Mouse (Mus musculus) layer of hippocampus, postnatal 10 days (tissue): Measurements from ENCODE around the gene Nfia. TPM values are rescaled to one million over a fixed set of nuclear protein-coding genes. Genes with fewer than 3 reads are reported as not detected.

ENCODE experiments used
- DNase-seq, 2 experiments: peaks; one replicate each; pipeline ENCODE4 v3.0.0; 2021; ENCODE audit warnings: low spot score in 2 of 2
- total RNA-seq, 2 experiments: library from RNA; stranded (reverse); gene quantifications; 2 replicates each; pipeline ENCODE4 v1.2.3; 2021

The Nfia gene
- total RNA-seq, 2 experiments from 2014 or later, result 118 to 135 TPM

DNA sequence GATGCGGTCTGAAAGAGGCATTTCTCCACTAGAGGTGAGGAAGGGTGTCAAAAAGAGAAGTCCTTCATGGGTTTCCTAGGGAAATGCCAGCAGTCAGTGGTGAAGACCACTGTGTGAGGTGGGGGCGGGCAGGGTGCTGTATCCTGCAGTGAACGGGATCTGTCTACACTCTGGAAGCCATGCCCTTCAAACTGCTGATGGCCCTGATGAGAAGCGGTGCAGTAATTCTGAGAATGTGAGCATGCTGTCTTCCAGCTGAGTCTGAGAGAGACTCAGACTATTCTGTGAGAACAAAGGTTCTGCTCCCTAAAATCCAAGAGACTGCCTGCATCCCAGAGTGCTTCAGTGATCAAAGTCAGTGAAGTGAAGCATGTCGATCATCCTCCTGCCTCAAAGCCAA lies 216.2 kb downstream of the Nfia start:
- DNase-seq, result peak in 1 of 2 experiments; percentile 8

DNA sequence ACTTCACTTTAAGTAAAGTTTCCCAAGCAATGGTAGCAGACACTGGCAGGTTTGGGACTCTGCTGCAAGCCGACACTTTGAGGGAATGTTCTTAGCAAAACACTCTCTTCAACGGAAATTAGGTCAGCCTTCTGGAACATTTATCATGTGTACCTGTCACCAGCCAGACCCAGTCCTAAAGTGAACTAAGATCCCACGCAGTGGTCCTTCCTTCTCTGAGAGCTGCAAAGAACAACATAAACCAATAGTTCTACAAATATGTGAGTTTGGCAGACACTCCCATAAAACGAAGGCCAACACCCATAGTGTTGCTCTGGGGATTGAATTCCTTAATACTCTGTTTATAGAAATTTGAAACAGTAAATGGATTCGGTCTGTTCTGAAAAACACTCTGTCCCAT lies 217.9 kb downstream of the Nfia start:
- peak in 1 of 2 experiments; percentile 6 for DNase-seq

DNA sequence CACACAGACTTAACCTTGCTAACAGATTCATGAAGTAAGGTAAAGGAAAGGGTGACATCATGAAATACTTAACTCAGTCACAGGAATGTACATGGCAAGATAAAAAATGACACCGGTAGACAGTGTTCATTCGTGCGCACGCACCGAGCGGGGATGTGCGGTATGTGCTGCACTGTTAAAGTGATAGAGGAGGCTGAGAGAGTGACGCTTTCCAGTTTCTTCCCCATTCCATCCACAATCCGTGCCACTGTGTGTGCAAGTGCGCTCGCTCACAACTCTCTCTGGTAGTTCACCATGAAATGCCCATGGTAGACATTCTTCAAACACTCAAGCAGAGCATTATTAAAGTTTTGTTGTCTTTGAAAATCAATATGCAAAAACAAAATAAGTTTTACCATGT lies 218.9 kb downstream of the Nfia start:
- peak in 1 of 2 experiments; percentile 7 for DNase-seq

DNA sequence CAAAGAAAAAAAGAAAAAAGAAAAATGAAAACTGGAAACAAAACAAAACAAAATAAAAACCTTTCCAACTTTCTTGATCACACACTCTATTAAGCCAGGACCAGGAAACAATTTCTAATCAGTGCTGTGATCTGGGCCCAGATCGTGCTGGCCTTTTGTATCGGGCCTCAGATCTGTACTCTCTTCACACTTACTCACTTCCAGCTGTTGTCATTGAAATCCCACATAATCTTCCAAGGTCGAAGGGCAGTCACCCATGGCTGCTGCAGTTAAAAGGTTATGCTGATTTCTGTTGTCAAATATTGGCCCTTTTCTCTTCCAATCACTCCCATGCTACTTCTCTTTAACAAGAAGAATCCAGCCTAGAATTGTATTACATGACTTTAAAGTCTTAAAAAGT lies 219.3 kb downstream of the Nfia start:
- peak in 1 of 2 experiments; percentile 6 for DNase-seq

DNA sequence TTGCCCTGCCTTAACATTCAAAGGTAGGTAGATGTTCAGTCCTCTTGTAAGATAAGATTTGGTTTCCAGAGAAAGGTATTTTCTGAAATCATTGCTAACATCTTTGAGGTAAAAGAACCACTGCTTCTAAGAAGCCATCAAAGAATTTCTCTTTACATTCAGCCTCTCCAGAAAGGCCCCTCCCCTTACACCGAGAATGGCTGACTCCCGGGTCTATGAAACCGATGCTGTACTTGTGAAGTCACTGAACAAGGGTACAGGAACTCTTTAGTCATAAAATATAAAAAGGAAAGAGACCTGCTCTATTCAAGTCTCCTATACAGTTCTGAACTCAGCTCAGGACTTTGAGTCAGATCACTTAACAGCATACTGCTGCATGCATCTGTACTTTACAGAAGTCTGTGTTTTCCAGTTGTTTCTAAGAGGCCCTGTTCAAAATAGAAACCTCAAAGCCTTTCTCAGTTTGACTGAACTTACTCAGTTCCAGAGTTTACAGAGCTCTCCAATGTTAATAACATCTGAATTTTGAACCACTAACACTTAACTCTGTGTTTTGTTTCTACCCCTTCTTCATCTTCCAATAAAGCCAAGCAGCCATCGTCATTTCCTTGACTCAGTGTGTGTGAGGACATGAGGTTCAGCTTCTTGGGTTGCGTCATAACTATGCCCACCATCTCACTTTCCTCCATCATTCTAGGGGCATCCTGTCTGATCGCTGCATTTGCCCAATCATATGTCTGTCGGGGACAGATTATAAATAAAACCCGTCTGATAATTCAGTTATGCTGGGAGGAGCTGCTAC lies 223.6 kb downstream of the Nfia start:
- DNase-seq, result no peak

DNA sequence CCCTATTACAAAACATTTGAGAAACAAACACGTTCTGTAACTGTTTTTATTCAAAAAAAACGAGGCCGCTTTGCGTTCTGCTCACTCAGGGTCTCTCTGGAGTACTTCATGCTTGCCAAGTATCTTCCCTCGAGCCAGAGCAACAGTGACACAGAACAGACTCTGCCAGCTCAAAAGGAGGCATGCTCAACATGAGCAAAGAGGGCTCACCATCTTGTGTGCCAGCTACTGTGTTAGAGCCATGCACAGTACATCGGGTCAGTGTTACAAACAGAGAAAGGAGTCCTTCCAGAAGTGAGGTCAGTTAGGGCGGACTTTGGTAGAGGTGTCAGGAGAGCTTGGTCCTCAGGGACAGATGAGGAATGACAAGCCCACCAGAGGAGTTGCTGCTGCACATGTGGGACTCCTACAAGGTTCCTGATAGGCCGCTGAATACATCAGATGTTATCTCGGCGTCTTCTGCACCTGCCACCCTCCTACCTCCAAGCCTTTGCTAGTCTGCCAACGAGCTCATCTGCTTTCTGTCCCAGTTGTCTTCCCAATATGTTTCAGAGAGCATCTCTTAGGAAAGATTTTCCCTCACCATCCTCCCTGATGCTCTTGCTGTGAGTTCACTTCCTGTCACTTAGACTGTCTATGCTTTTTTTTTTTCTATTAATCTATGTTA lies 224.8 kb downstream of the Nfia start:
- peak in 1 of 2 experiments; percentile 40 for DNase-seq

DNA sequence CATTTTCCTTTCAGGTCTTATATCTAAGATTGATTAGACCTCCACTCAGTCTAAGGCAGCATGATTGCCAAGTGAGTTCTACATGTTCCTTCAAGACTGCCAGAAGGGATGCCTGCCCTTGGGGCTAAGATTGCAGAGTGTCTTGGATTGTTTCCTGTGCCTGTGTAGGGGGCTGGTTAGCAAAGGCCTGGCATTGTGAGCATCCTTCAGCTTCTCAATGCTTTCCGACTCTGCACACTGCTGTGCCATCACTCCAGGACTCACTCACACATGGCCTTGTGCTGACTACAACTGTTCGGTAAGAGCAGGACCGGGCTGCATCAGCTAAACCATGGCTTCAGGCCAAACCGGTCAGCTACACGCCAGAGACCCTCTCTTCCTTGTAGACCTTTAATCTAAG lies 229.7 kb downstream of the Nfia start:
- DNase-seq, result no peak

DNA sequence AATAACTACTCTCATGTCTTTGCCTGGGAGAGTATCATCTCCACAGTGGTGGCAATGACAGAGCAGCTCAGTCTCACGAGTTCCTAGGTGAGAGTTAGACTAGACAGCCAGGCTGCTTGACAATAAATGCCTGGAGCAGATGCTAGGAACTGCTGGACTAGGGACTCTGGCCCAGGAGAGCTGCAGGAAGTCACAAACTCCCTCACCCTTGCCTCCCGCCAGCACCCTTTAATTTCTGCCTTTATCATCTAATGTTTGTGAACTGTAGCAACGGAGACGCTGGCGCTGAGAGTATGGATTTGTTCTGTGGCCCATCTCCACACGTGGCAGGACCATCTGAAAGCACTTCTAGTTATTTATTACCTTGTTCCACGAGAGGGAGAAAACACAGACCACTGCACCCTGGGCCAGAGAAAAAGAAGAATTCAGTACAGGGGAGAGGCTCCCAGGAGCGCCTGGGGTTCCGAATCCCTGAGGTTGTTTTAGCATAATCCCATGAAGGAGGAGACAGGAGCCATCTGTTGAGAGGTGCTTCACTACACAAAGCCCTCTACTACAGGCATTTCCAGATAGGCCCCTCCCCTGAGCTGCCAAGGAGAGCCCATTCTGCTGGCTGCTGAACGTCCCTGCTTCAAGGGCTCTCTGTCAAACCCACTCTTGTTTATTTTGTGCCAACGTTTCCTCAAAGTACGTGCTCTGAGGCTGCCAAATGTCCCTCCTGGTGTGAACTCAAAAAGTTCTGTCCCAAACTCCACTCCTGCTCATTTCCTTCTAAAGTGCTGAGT lies 231.0 kb downstream of the Nfia start:
- no peak for DNase-seq

DNA sequence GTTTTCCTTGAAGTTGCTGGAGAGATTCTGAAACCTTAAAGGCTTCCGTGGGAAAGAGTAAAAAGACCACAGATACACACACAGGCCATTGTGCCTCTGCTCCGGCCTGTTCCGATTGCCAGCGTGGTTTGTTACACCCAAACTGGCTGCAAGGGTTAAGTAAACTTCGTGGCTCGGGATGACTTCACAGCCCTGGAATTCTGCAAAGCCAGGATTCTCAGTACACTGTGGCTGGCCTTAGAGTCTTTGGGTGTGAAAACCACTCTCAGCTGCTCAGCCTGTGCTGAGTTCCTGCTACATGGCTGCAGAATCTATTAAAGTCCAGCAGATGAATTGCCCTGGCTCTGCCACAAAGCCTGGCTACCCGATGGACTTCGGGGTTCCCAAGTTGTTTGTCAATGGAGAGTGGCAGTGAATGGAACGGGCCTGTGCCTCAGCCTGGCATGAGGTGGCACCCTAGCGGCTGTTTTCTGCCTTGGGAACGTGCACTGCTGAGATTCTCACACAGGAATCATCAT lies 231.6 kb downstream of the Nfia start:
- DNase-seq, result peak; percentile 64 to 72

DNA sequence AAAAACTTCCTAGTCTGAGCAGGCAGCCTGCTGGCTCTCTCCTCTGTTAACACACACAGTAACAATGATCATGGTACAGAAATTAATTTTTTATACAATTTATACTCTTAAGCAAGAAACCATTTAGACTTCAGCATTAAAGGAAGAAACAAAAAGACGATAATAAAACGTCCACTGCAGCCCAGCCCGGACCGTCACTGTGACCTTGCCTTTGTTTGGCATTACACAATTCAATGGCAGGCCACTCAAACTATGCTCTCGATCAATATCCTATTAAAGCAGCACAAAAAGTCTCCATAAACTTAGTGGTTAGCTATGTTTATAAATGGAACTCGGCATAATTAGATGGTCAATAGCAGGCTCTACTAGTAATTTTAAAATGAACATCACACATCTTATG lies 232.5 kb downstream of the Nfia start:
- no peak for DNase-seq

DNA sequence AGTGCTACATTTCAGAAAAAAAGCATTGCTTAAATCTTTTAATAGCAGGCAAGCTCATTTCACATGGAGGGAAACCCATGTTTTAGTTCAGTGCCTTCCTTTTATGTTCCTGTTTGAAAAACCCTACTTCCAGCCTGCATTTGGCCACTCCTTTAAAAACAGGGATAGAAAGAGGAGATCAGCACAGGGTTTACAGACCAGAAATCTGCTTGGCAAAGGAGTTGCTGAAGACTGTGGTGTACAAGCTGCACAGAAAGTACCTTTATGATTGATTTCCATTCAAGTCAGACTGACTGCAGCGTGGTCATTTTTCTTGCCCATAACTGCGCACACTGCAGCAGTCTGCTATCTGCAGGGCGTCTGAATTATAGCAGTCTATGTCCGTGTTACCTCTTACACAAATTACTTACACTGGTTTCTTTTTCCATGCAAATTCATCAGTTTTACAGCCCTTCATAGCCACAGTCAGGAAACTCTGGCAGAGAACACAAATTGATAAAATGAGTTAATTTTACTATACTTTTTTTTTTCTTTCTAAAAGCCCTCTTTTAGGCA lies 236.4 kb downstream of the Nfia start:
- no peak for DNase-seq

DNA sequence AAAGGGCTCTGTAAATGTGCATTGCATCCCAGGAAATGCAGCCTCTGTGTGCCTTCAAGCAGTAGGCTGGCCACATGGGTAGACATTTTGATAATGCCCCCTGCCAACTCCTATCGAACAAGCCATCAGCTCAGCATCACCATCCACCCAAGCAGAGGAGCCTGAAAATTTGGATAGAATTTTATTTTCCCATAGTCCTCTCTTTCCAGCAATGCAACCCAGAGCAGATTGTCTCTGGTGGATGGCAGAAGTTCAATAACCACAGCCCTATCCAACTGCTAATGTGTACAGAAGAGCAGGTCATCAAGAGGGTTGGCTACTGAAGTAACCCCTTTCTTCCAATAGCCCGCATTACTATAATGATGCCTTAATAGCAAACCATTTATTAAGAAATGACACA lies 237.4 kb downstream of the Nfia start:
- DNase-seq, result no peak

DNA sequence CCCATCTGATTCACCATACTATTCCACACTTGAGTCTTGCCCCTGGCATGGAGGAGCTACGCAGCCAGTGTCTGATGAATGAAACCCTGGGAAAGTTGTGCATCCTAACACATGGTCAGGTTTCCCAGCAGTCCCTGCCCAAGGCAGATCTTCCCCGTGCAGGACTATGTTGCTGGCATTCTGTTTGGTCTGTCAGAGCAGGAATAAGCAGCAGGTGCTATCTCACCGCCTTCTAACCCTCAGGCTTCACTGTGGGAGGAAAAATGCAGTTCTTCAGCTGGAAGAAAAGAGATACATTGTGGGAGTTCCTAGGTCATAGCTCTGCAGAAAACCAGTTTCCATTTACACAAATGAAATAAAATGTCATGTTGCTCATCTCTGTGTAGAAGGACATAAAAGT lies 247.3 kb downstream of the Nfia start:
- DNase-seq, result no peak

DNA sequence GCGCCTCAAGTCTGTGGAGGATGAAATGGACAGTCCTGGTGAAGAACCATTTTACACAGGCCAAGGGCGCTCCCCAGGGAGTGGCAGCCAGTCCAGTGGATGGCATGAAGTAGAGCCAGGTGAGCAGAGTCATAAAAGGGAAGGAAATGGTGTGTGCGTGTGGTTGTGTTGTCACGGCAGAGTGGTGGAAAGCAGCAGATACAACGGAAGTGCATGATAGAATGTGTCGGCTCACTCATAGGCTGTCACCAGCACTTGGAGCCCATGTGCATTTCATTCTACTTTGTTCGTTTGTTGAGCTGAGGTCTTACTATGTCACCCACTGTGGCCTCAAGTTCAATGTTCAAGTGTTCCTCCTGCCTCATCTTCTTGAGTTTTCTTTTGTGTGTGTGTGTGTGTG lies 248.3 kb downstream of the Nfia start:
- DNase-seq, result no peak

DNA sequence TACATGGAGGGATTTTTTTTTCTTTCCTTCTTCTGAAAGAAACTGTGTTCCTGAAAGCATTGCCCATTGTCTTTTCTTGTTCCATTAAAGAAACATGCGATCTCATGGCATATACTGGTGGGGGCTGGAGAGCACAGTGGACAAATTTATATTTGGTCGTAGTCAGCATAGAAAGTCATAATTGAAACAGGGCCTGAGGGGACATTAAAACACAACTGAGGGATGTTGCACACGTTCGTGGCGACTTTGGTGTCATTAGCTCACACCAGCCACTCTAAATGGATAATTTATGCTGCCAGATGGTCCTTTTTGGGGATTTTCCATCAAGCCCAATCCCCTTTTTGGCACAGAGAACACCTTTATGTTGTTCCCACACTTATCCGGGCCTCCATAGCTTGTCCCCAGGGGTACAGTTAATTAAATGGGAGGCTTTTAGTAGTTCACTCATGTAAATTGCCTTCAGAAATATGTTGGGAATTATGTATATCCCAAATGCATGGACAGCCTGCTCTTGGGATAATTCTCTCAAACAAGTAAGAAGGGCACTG lies 250.8 kb downstream of the Nfia start:
- DNase-seq, result no peak

DNA sequence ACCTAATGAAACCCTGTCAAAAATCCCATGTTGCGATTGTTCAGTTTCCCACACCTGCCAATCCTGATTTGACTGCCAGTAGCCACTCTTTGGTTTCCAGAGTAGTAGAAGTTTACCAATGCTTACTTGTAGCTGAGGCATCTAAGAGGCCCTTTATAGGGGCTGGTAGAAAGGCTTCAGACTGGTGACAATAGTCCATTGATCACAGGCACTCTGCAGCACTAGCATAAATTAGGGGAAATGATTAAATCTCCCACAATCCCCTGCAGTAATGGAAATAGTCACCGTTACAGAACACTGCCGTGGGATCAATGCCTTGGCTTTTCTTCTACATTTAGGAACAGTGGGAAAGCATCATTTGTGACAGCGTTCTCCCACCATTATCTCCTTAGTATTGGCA lies 254.9 kb downstream of the Nfia start:
- no peak for DNase-seq

DNA sequence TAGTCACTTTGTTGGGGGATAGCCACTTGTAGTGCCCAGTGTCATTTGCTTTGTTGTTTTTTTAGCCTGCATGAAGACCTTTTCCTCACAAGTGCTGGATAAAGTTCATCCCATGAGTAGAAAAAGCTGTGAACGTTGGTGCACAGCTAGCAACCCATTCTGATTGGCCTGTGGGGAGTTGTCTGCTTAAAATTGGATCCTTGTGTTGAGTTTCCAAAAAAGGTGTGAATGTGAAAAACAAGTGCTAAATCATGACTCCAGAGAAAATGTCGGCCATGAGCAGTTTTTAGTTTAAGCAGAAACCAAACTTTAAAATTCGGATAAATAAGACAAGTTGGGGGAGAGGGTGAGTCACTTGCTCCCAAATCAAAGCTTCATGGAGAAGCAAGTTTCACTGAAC lies 259.3 kb downstream of the Nfia start:
- no peak for DNase-seq

DNA sequence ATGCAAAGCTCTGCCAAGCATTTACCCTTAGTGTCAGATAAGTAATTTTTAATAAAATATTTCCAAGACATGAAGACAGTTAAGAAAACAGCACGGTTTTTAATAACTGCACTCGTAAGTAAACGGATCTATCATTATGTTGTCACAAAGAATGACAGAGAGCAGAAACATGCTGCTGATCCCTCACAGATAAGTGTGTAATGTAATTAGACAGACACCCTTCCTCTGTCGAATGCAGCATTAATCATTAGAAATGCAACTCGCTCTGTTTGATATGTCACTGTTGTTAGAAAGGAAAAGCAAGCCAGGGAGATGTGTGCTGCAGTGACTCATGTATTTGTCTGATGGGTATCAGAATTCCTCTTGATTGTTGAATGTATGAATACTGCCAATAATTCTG lies 259.8 kb downstream of the Nfia start:
- DNase-seq, result no peak

DNA sequence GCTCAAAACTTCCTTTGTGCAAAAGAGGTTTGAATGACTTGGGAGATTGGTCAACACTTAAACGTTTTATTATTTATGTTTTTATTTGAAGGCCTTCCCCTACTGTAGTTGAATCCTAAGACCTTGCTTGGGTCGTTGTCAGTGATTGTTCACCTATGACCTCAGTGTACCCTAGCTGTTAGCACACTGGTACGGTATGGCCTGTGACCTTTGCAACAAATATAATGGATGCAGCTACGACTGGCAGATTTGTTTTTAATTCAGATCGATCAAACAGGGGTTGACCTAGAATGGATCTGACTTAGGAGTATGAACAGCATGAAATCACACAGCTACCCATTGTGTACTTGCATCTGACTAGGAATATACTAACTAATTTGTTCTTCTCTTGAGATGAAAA lies 266.6 kb downstream of the Nfia start:
- DNase-seq, result no peak

DNA sequence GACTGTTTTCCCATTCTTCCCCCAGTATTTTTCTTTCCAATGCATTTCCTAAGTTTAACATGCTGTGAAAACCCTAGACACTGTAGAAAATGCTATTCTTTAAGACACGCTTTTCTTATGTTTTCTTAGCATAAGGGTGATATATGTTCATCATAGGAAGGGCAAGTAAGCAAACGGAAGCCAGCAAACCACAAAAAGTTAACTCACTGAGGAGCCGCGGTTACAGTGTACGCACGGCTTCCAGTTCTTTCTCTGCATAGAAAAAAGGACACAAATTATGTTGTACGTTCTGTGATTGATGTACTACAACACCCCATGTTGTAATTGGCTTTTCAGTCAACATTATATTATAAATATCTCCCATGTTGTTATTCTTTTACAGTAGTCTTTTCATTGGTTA lies 267.6 kb downstream of the Nfia start:
- DNase-seq, result no peak

DNA sequence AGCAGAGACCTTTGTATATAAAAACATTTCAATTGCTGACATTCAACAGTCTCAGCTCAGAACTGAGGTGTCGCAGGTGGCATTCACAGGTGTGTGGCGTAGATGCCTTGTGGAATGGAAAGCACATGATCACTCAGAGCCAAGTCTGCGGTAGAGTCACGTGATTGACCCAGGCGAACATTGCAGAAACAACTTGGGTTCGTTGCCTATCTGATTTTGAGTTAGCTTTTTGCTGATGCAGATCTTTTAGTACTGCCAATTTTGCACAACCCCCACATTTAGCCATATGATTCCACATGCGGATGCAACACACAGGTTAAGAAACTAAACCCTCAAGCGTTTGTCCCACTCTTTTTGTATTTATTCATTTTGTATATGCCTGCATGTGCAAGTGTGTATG lies 272.1 kb downstream of the Nfia start:
- DNase-seq, result no peak
